Mouse (Mus musculus): Measurements from ENCODE around the gene Id3.

DNA sequence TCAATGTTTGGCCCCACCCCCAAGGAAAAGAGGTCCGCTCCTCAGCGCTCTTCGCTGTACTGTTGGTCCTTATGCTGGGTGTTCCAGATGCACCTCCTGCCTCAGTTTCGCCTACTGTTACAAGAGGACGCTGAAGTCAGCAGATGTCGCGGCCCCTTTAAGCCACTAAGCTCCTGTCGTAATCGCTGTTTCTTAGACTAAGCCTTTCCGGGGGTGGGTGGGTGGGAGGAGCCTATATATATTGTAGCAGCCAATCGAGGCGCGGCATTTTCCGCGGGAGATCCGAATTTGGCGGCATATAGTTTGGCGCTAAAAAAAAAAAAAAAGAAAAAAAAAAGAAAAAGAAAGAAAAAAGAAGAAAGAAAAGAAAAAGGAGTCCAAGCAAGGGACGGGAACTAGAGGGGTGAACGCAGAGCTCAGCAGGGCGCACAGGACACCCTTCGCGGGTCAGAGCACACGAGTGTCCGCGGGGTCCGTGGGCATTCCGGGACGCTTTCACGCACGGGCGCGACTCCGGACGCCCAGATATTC, 28.8 kb downstream of the Id3 start, which contains the start of gene E2f2:
- TF ChIP-seq CTCF (IDR thresholded peaks at IDR 0.05; ENCODE audit: control insufficient read depth, insufficient read depth, insufficient read length), result no peak
- no peak for TF ChIP-seq MYOD1 (IDR thresholded peaks at IDR 0.05; ENCODE audit: control insufficient read depth, insufficient read length, low read depth)
- TF ChIP-seq FOSL1 (IDR thresholded peaks at IDR 0.05; ENCODE audit: insufficient read depth, low read length, poor library complexity, severe bottlenecking), result no peak
- TF ChIP-seq MAX (IDR thresholded peaks at IDR 0.05), result no peak
- TF ChIP-seq USF1 (IDR thresholded peaks at IDR 0.05; ENCODE audit: low read depth), result no peak
- no peak for TF ChIP-seq CEBPB (IDR thresholded peaks at IDR 0.05; ENCODE audit: low read depth)
- TF ChIP-seq MYOG (IDR thresholded peaks at IDR 0.05; ENCODE audit: control insufficient read depth, extremely low read depth, insufficient read length), result no peak
